Mouse (Mus musculus) embryonic facial prominence, embryonic 10.5 days (tissue): ENCODE results near the gene Hipk2. TPM values are rescaled to one million over a fixed set of nuclear protein-coding genes. Genes with fewer than 3 reads are reported as not detected.

Experiments used
- DNase-seq: peaks from one replicate; pipeline ENCODE4 v3.0.0-alpha.2; 2017; ENCODE audit warnings: low spot score
- H3K27ac ChIP-seq: fragments of 300-500 bp; sonication (generic); replicated peaks from 2 replicates; pipeline ENCODE4 v1.5.1; 2016; ENCODE audit warnings: mild to moderate bottlenecking
- H3K27me3 ChIP-seq: fragments of 300-500 bp; sonication (generic); replicated peaks from 2 replicates; pipeline ENCODE4 v1.6.1; 2016; ENCODE audit warnings: low read depth, mild to moderate bottlenecking; ENCODE audit not compliant: poor library complexity, severe bottlenecking
- H3K36me3 ChIP-seq: fragments of 300-500 bp; sonication (generic); replicated peaks from 2 replicates; pipeline ENCODE4 v1.6.1; 2016; ENCODE audit warnings: mild to moderate bottlenecking, moderate library complexity
- H3K4me1 ChIP-seq: fragments of 300-500 bp; sonication (generic); 2 replicates; pipeline ENCODE4 v1.6.1; 2016
- H3K4me3 ChIP-seq: fragments of 300-500 bp; sonication (generic); 2 replicates; pipeline ENCODE4 v1.5.1; 2016; ENCODE audit warnings: mild to moderate bottlenecking, moderate library complexity
- H3K9me3 ChIP-seq: fragments of 300-500 bp; sonication (generic); 2 replicates; pipeline ENCODE4 v1.6.1; 2016; ENCODE audit warnings: mild to moderate bottlenecking
- WGBS: fragments of 180-500 bp; shearing (Covaris S2); methylation state at CpG from one replicate; pipeline ENCODE4 v1.1.7; 2016; 5-methylcytosine and 5-hydroxymethylcytosine counted together
- polyA plus RNA-seq: library from polyadenylated mRNA; unstranded; fragments of >200 nt; fragmentation: Nextera tagmentation; extraction: Ambion mirVana; gene quantifications from 2 replicates; pipeline ENCODE4 v1.2.1, GENCODE M21; 2016

The Hipk2 gene
- polyA plus RNA-seq, 1 experiment from 2014 or later, result 24.5 TPM

DNA sequence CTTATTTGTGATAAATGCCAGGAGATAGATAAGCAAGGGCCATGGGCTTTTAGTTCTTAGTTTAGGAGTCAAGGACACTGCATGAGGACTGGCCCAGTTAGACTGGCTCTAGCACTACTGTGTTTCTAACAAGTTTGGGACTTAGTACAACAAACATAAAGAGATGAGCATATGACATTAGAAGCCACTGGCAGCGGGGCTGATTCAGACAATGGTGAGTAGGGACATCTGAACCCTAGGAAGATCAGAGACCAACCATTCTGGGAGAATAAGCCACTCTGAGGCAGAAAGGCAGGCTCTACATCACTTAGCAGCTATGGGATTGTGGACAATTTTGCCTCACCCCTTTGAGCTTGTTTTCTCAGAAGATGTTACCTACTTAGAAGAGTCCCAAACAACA lies 79.6 kb downstream of the Hipk2 start:
- peaks cover 34% of the 10 kb centered on the region for H3K36me3 ChIP-seq
- no peak overlapping the region for H3K4me3 ChIP-seq
- 90% methylated on average over 1 of the region's 1 CpGs for WGBS
- H3K9me3 ChIP-seq, result no peaks in the 10 kb centered on the region
- H3K27ac ChIP-seq, result no peak overlapping the region
- no peaks in the 10 kb centered on the region for H3K4me1 ChIP-seq
- H3K27me3 ChIP-seq, result no peaks in the 10 kb centered on the region
- DNase-seq, result no peak

GRCm38 (mm10) chr6:38795096-38795816 lies 80.7 kb downstream of the Hipk2 start:
- no peak overlapping the region for H3K27ac ChIP-seq
- no peak overlapping the region for H3K4me3 ChIP-seq
- WGBS, result 92% methylated on average over 3 of the region's 3 CpGs
- H3K9me3 ChIP-seq, result no peaks in the 10 kb centered on the region
- H3K27me3 ChIP-seq, result no peaks in the 10 kb centered on the region
- no peak for DNase-seq
- peaks cover 41% of the 10 kb centered on the region for H3K36me3 ChIP-seq
- no peaks in the 10 kb centered on the region for H3K4me1 ChIP-seq

DNA sequence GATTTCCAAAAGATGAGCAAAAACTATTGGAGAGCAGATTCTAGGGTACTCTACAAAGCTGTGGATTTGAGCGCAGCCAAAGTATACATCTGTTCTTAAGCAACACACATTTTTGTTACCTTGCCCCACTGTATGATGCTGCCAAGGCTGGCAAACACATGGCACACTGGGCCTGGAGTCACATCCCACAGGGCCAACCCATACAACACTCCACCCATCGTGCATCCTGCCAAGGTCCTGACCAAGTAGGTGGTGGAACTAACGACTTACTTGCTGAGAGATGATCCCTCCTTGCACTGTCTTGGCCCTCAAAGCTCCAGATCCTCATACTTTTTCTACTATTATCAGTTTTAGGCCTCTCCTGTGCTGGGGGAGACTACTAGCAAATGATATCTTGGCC lies 83.0 kb downstream of the Hipk2 start:
- no peaks in the 10 kb centered on the region for H3K27me3 ChIP-seq
- 92% methylated on average over 3 of the region's 3 CpGs for WGBS
- H3K27ac ChIP-seq, result no peak overlapping the region
- H3K4me3 ChIP-seq, result no peak overlapping the region
- no peaks in the 10 kb centered on the region for H3K9me3 ChIP-seq
- no peaks in the 10 kb centered on the region for H3K4me1 ChIP-seq
- H3K36me3 ChIP-seq, result peaks cover 42% of the 10 kb centered on the region
- DNase-seq, result no peak

DNA sequence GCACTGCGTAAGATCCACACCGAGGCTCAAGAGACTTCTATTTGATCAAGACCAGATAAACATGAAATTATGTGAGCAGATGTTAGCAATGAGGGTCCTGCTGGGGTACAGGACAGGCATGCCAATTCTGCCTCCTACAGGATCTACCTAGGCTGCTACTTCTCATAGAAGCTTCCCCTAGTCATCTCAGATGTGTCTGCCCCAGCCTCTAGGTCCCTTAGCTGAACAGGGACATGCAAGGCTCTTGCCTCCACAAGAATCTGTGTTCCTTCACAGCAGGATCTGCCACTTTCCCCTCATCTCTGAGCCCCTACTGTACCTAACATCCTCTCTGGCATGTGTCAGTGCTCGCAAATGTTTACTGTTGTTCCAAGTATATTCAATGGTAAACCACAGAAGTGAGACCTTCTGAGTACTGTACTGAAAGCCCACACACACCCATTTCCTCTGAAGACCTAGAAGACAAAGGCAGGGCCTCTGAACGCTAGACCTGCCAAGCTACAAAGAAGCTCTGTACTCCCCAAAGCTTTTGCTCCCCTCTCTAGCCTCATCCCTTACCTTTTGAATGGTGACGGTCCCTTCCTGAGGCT lies 86.6 kb downstream of the Hipk2 start:
- H3K27ac ChIP-seq, result no peak overlapping the region
- H3K36me3 ChIP-seq, result peaks cover 48% of the 10 kb centered on the region
- H3K4me3 ChIP-seq, result no peak overlapping the region
- WGBS, result 84% methylated on average over 5 of the region's 5 CpGs
- no peak for DNase-seq
- H3K4me1 ChIP-seq, result peaks cover 4% of the 10 kb centered on the region; the same call in 1 of the 2 replicates
- H3K27me3 ChIP-seq, result no peaks in the 10 kb centered on the region
- H3K9me3 ChIP-seq, result no peaks in the 10 kb centered on the region

GRCm38 (mm10) chr6:38787811-38788509 lies 88.0 kb downstream of the Hipk2 start:
- Histone ChIP-seq H3K27me3 (no peaks in the 10 kb centered on the region), H3K4me1 (peaks cover 4% of the 10 kb centered on the region; the same call in 1 of the 2 replicates), H3K9me3 (no peaks in the 10 kb centered on the region), H3K27ac (no peak overlapping the region), H3K36me3 (peaks cover 42% of the 10 kb centered on the region), H3K4me3 (no peak overlapping the region)
- WGBS, result 93% methylated on average over 6 of the region's 6 CpGs
- no peak for DNase-seq

GRCm38 (mm10) chr6:38787134-38787533 lies 88.8 kb downstream of the Hipk2 start:
- no peaks in the 10 kb centered on the region for H3K27me3 ChIP-seq
- 67% methylated on average over 1 of the region's 1 CpGs for WGBS
- H3K4me1 ChIP-seq, result peaks cover 4% of the 10 kb centered on the region; the same call in 1 of the 2 replicates
- H3K36me3 ChIP-seq, result peaks cover 34% of the 10 kb centered on the region
- H3K4me3 ChIP-seq, result no peak overlapping the region
- no peak overlapping the region for H3K27ac ChIP-seq
- no peaks in the 10 kb centered on the region for H3K9me3 ChIP-seq
- DNase-seq, result no peak

DNA sequence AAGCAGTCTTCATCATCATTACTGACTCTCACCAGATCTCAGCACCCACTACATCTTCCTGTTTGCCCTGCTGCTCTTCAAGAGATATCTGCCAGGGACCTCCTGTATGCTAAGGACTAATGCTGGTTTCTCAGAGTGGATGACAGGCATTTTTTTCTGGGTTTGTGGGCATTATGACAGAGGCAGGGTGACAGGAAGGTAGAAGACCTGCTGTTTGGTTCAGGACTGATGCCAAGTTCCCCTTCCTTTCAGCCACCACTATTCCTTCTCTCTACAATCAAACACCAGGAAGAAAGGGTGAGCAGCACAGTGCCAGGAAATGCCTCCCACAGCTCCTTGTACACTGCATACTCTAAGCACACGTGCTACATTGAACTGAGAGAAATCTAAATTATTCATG lies 90.2 kb downstream of the Hipk2 start:
- Histone ChIP-seq H3K27me3 (no peaks in the 10 kb centered on the region), H3K36me3 (peaks cover 21% of the 10 kb centered on the region), H3K4me1 (peaks cover 4% of the 10 kb centered on the region; the same call in 1 of the 2 replicates), H3K4me3 (no peak overlapping the region), H3K9me3 (no peaks in the 10 kb centered on the region), H3K27ac (no peak overlapping the region)
- no peak for DNase-seq
- WGBS, result 77% methylated on average over 1 of the region's 1 CpGs

DNA sequence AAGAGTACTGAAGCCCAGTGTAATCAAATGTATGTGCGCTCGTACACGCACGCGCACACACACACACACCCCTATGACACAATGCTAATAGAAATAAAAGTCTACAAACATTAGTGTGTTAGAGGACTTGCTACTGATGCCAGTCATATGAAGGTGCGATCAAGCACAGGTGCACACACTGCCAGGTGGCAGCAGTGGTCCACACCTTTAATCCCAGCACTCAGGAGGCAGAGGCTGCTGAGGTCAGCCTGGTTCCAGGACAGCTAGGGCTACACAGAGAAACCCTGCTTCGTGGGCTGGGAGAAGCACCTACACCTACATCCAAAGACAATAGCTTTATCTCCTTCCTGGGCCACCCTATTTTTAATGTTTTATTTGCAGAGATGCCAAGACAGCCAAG lies 96.6 kb downstream of the Hipk2 start:
- Histone ChIP-seq H3K36me3 (0 out of 2 replicates have a peak, but pooled peaks cover under 1% of the 10 kb centered on the region), H3K4me3 (no peak overlapping the region), H3K9me3 (no peaks in the 10 kb centered on the region), H3K27me3 (no peaks in the 10 kb centered on the region), H3K4me1 (no peaks in the 10 kb centered on the region), H3K27ac (no peak overlapping the region)
- WGBS, result 95% methylated on average over 7 of the region's 7 CpGs
- no peak for DNase-seq

DNA sequence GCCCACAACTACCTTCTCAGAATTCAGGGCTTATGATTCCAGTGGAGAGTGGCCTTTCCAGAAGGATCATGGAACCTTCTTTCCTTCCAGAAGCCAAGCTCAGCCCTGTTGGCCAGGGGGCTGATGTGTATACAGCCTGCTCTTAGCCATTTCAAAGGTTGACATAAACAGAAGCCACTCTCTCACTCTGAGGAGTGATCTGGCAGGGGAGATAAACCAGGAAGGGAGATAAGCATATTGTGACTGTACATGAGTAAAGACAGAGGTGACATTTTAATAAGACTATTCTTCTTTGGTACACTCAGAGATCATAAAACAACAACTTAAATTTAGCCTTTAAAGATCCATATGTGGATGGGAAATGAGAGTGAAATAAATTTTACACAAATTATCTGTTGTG lies 97.1 kb downstream of the Hipk2 start:
- Histone ChIP-seq H3K36me3 (no peaks in the 10 kb centered on the region), H3K27me3 (no peaks in the 10 kb centered on the region), H3K9me3 (no peaks in the 10 kb centered on the region), H3K4me1 (no peaks in the 10 kb centered on the region), H3K4me3 (no peak overlapping the region), H3K27ac (no peak overlapping the region)
- DNase-seq, result no peak

GRCm38 (mm10) chr6:38776000-38776584 lies 99.9 kb downstream of the Hipk2 start:
- 76% methylated on average over 2 of the region's 2 CpGs for WGBS

DNA sequence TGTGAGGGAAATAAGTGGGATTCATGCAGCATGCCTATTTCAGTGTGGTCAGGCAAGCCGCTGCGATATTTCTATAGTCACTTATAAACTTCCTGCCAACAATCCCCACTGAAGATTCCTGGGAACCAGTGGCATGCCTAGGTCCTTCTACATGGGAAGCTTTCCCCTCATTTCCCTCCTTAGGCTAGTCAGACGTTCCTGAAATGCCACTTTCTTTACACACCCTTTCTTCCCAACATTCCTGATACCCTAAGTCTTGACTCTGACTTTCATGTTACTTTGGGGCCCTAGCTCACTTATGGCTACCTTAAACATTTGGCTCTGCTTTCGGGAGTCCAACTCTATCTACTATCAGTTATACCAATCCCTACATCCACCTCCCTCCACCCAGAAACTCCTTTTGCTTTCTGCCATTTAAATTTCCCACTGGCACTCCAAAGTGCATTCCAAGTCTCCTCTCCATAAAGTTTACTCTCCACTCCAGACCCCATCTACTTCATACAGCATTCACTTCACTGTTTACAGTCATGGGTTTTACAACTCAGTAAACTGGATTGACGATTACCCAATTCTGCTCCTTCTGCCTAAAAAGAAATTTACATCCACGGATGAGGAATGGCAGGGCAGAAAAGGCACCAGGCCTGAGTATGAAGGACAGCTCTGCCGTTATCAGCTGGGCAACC lies 103.0 kb downstream of the Hipk2 start:
- Histone ChIP-seq H3K27ac (no peak overlapping the region), H3K4me1 (peaks cover 6% of the 10 kb centered on the region; the same call in 1 of the 2 replicates), H3K4me3 (no peak overlapping the region), H3K9me3 (no peaks in the 10 kb centered on the region), H3K27me3 (no peaks in the 10 kb centered on the region), H3K36me3 (peaks cover 15% of the 10 kb centered on the region)
- 91% methylated on average over 7 of the region's 7 CpGs for WGBS
- no peak for DNase-seq

More at GRCm38 (mm10) chr6:38776000-38776584, 99.9 kb downstream of the Hipk2 start:
- no peak for DNase-seq
- H3K4me1 ChIP-seq, result peaks cover 3% of the 10 kb centered on the region; the same call in 1 of the 2 replicates
- no peak overlapping the region for H3K4me3 ChIP-seq
- no peaks in the 10 kb centered on the region for H3K27me3 ChIP-seq
- H3K27ac ChIP-seq, result no peak overlapping the region
- no peaks in the 10 kb centered on the region for H3K36me3 ChIP-seq
- no peaks in the 10 kb centered on the region for H3K9me3 ChIP-seq

GRCm38 (mm10) chr6:38771061-38771667 lies 104.8 kb downstream of the Hipk2 start:
- Histone ChIP-seq H3K27ac (no peak overlapping the region), H3K4me3 (no peak overlapping the region), H3K36me3 (peaks cover 33% of the 10 kb centered on the region), H3K9me3 (no peaks in the 10 kb centered on the region), H3K4me1 (peaks cover 6% of the 10 kb centered on the region; the same call in 1 of the 2 replicates), H3K27me3 (no peaks in the 10 kb centered on the region)
- 66% methylated on average over 4 of the region's 4 CpGs for WGBS
- DNase-seq, result no peak
